ENCODE assay signal across 26 mouse cellular contexts in genomic region chr16:38354185-38354913, GRCm38 (mm10). TPM values are rescaled to one million over a fixed set of nuclear protein-coding genes. Genes with fewer than 3 reads are reported as not detected.
A peak's percentile ranks its signal among the peaks of the same experiment; 100 is the strongest.
DNase-seq lines count a peak whose midpoint lies in the region; ATAC-seq and TF ChIP-seq lines count a peak whose summit lies in the region.
"Had no signal": no experiment of that assay in that cellular context is flagged by ENCODE, and none has a peak within 500 bp of the region (broad histone marks: within the 10 kb centered on the region; RNA-seq: fewer than 3 reads in every experiment).

No protein-coding gene starts in this region.

- ATAC-seq in heart, embryonic 13.5 days (ENCODE audit: extremely low read depth, insufficient number of reproducible peaks, low FRiP score, low TSS enrichment) = no peak
- no peak for ATAC-seq in liver, embryonic 12.5 days
- ATAC-seq in liver, postnatal 0 days = no peak
- peak; percentile 71; the same call in 1 of the 2 replicates for ATAC-seq in common myeloid progenitor, adult 5-6 weeks (replicated peaks; ENCODE audit: low read depth, poor library complexity, severe bottlenecking)
- ATAC-seq in megakaryocyte progenitor cell, adult 5-6 weeks (replicated peaks; ENCODE audit: poor library complexity) = peak; percentile 43; the same call in 1 of the 2 replicates
- ATAC-seq in cerebellum, adult (ENCODE audit: insufficient number of reproducible peaks, low FRiP score, low TSS enrichment) = no peak
- ATAC-seq: forebrain, embryonic 14.5 days; hindbrain, postnatal 0 days; intestine, embryonic 15.5 days had no signal

- H3K4me1 ChIP-seq in heart, embryonic 13.5 days = peaks cover 63% of the 10 kb centered on the region
- H3K4me1 ChIP-seq in liver, embryonic 12.5 days = peaks cover 43% of the 10 kb centered on the region
- 0 out of 2 replicates have a peak, but pooled peaks cover 5% of the 10 kb centered on the region for H3K4me1 ChIP-seq in liver, postnatal 0 days (ENCODE audit: insufficient read depth)
- H3K4me1 ChIP-seq: embryonic facial prominence, embryonic 15.5 days; forebrain, embryonic 10.5 days; hindbrain, embryonic 13.5 days had no signal

- H3K27ac ChIP-seq in heart, embryonic 13.5 days (replicated peaks) = 0 out of 2 replicates have a peak overlapping the region, but pooled peaks have one; percentile 36
- H3K27ac ChIP-seq in liver, embryonic 12.5 days = peak overlapping the region; percentile 59
- no peak overlapping the region for H3K27ac ChIP-seq in liver, postnatal 0 days (ENCODE audit: low read depth)
- H3K27ac ChIP-seq: embryonic facial prominence, embryonic 15.5 days; forebrain, embryonic 10.5 days; gastrocnemius, adult 2 months; hindbrain, embryonic 13.5 days; hindbrain, postnatal 0 days; intestine, embryonic 15.5 days had no signal

- TF ChIP-seq EP300 in liver, postnatal 0 days (IDR thresholded peaks at IDR 0.05; ENCODE audit: low read depth) = no peak

- no peak for TF ChIP-seq CTCF in liver, postnatal 0 days (IDR thresholded peaks at IDR 0.05; ENCODE audit: low read depth)

- DNase-seq in heart, postnatal 4 days = no peak
- no peak for DNase-seq in liver, postnatal 0 days
- DNase-seq in urinary bladder, adult 18-20 months (ENCODE audit: low spot score in 2 of 2) = no peak
- DNase-seq: adrenal gland, postnatal 14 days; cerebellum, adult 18-20 months; cerebellum, postnatal 10 days; embryo, embryonic 11 days; gastrocnemius, adult 2 months; heart, adult 2 months; kidney, adult 18-20 months had no signal

- peaks cover 55% of the 10 kb centered on the region for H3K36me3 ChIP-seq in heart, embryonic 13.5 days
- H3K36me3 ChIP-seq in liver, embryonic 12.5 days = peaks cover 74% of the 10 kb centered on the region
- peaks cover 38% of the 10 kb centered on the region for H3K36me3 ChIP-seq in liver, postnatal 0 days (replicated peaks; ENCODE audit: insufficient read depth, low read length)

- H3K9ac ChIP-seq in heart, embryonic 13.5 days = no peak overlapping the region
- no peak overlapping the region for H3K9ac ChIP-seq in liver, embryonic 12.5 days
- H3K9ac ChIP-seq in liver, postnatal 0 days (replicated peaks) = no peak overlapping the region
- H3K9ac ChIP-seq: embryonic facial prominence, embryonic 15.5 days; hindbrain, embryonic 13.5 days; intestine, embryonic 15.5 days had no signal

- no peak overlapping the region for H3K4me2 ChIP-seq in heart, embryonic 13.5 days
- H3K4me2 ChIP-seq in liver, embryonic 12.5 days = no peak overlapping the region
- H3K4me2 ChIP-seq in liver, postnatal 0 days (ENCODE audit: low read depth, low read length) = no peak overlapping the region
- H3K4me2 ChIP-seq: embryonic facial prominence, embryonic 15.5 days; hindbrain, embryonic 13.5 days; intestine, embryonic 15.5 days had no signal

- H3K9me3 ChIP-seq in heart, embryonic 13.5 days = no peaks in the 10 kb centered on the region
- H3K9me3 ChIP-seq in liver, embryonic 12.5 days (replicated peaks) = no peaks in the 10 kb centered on the region
- H3K9me3 ChIP-seq in liver, postnatal 0 days (ENCODE audit: low read length) = no peaks in the 10 kb centered on the region
- H3K9me3 ChIP-seq: embryonic facial prominence, embryonic 15.5 days; forebrain, embryonic 10.5 days; hindbrain, embryonic 13.5 days; intestine, embryonic 15.5 days had no signal

- 57% methylated on average over 5 of the region's 5 CpGs for WGBS in heart, embryonic 13.5 days
- WGBS in liver, embryonic 12.5 days (ENCODE audit: insufficient replicate concordance) = 42% methylated on average over 5 of the region's 5 CpGs
- WGBS in liver, postnatal 0 days (ENCODE audit: insufficient replicate concordance) = 51% methylated on average over 5 of the region's 5 CpGs

- H3K27me3 ChIP-seq in heart, embryonic 13.5 days (replicated peaks) = no peaks in the 10 kb centered on the region
- no peaks in the 10 kb centered on the region for H3K27me3 ChIP-seq in liver, embryonic 12.5 days (replicated peaks)
- no peaks in the 10 kb centered on the region for H3K27me3 ChIP-seq in liver, postnatal 0 days (ENCODE audit: insufficient read depth, low read length)
- H3K27me3 ChIP-seq: embryonic facial prominence, embryonic 15.5 days; hindbrain, embryonic 13.5 days; intestine, embryonic 15.5 days had no signal

- no peak overlapping the region for H3K4me3 ChIP-seq in heart, embryonic 13.5 days
- no peak overlapping the region for H3K4me3 ChIP-seq in liver, embryonic 12.5 days
- no peak overlapping the region for H3K4me3 ChIP-seq in liver, postnatal 0 days (ENCODE audit: low read depth, low read length)
- H3K4me3 ChIP-seq: embryonic facial prominence, embryonic 15.5 days; erythroblast, embryonic 14.5 days; forebrain, embryonic 10.5 days; gastrocnemius, adult 2 months; heart, adult 2 months; hindbrain, embryonic 13.5 days; intestine, embryonic 15.5 days had no signal

RNA-seq across cellular contexts. Expression of gene Gm21987, which starts 7.5 kb away (rescaled TPM):
- polyA plus RNA-seq in heart, embryonic 13.5 days (2015; fragmentation: Nextera tagmentation; extraction: Ambion mirVana) = 5.1 and 5.7 TPM in 2 replicates
- total RNA-seq in heart, postnatal 4 days (2021) = 1 to 10 TPM; 1.1 to 1.6 TPM
- polyA plus RNA-seq in liver, embryonic 12.5 days (2016; fragmentation: Nextera tagmentation; extraction: Ambion mirVana) = not detected in 2 replicates
- not detected in 2 replicates for polyA plus RNA-seq in liver, postnatal 0 days (2015; fragmentation: Nextera tagmentation; extraction: Ambion mirVana)
- not detected in 2 replicates for total RNA-seq in common myeloid progenitor, adult 5-6 weeks (2017)
- not detected in 2 replicates for total RNA-seq in megakaryocyte progenitor cell, adult 5-6 weeks (2015)
- not detected in 2 replicates for total RNA-seq in megakaryocyte progenitor cell, adult 5-6 weeks (2017)
- total RNA-seq: adrenal gland, postnatal 14 days; gastrocnemius, adult 2 months; heart, adult 2 months; hematopoietic stem cell, adult 5-6 weeks; hindbrain, postnatal 0 days had no signal
- polyA plus RNA-seq: C2C12; embryonic facial prominence, embryonic 15.5 days; forebrain, embryonic 10.5 days; forebrain, embryonic 14.5 days; gonadal fat pad, adult 2 months; heart, adult 2 months; hindbrain, embryonic 13.5 days; hindbrain, postnatal 0 days had no signal

RNA-seq across cellular contexts. Expression of gene Cox17, which starts 7.6 kb away (rescaled TPM):
- 237 and 277 TPM in 2 replicates for polyA plus RNA-seq in heart, embryonic 13.5 days (2015; fragmentation: Nextera tagmentation; extraction: Ambion mirVana)
- 100 to 1,000 TPM; 203 to 222 TPM for total RNA-seq in heart, postnatal 4 days (2021)
- polyA plus RNA-seq in liver, embryonic 12.5 days (2016; fragmentation: Nextera tagmentation; extraction: Ambion mirVana) = 404 and 417 TPM in 2 replicates
- polyA plus RNA-seq in liver, postnatal 0 days (2015; fragmentation: Nextera tagmentation; extraction: Ambion mirVana) = 274 and 276 TPM in 2 replicates
- total RNA-seq in common myeloid progenitor, adult 5-6 weeks (2017) = 270 and 347 TPM in 2 replicates
- total RNA-seq in megakaryocyte progenitor cell, adult 5-6 weeks (2015) = 95.3 and 110 TPM in 2 replicates
- total RNA-seq in megakaryocyte progenitor cell, adult 5-6 weeks (2017) = 294 and 340 TPM in 2 replicates

RNA-seq across cellular contexts. Expression of gene Popdc2, which starts 7.7 kb away (rescaled TPM):
- 298 and 317 TPM in 2 replicates for polyA plus RNA-seq in heart, embryonic 13.5 days (2015; fragmentation: Nextera tagmentation; extraction: Ambion mirVana)
- 100 to 1,000 TPM; 764 to 831 TPM for total RNA-seq in heart, postnatal 4 days (2021)
- 20.3 and 24.8 TPM in 2 replicates for polyA plus RNA-seq in liver, embryonic 12.5 days (2016; fragmentation: Nextera tagmentation; extraction: Ambion mirVana)
- polyA plus RNA-seq in liver, postnatal 0 days (2015; fragmentation: Nextera tagmentation; extraction: Ambion mirVana) = 10.8 and 12.6 TPM in 2 replicates
- 0.09 TPM in 1 of 2 replicates, not detected in the other for total RNA-seq in common myeloid progenitor, adult 5-6 weeks (2017)
- 0.27 and 0.62 TPM in 2 replicates for total RNA-seq in megakaryocyte progenitor cell, adult 5-6 weeks (2015)
- total RNA-seq in megakaryocyte progenitor cell, adult 5-6 weeks (2017) = not detected in 2 replicates

RNA-seq across cellular contexts. Expression of gene Maats1, which starts 12.4 kb away (rescaled TPM):
- polyA plus RNA-seq in heart, embryonic 13.5 days (2015; fragmentation: Nextera tagmentation; extraction: Ambion mirVana) = 0.16 TPM in 1 of 2 replicates, not detected in the other
- total RNA-seq in heart, postnatal 4 days (2021) = under 1 TPM in 1 of 2 experiments, not detected in 1; 0.09 TPM
- 0.05 TPM in 1 of 2 replicates, not detected in the other for polyA plus RNA-seq in liver, embryonic 12.5 days (2016; fragmentation: Nextera tagmentation; extraction: Ambion mirVana)
- 0.04 TPM in 1 of 2 replicates, not detected in the other for polyA plus RNA-seq in liver, postnatal 0 days (2015; fragmentation: Nextera tagmentation; extraction: Ambion mirVana)
- not detected in 2 replicates for total RNA-seq in common myeloid progenitor, adult 5-6 weeks (2017)
- not detected in 2 replicates for total RNA-seq in megakaryocyte progenitor cell, adult 5-6 weeks (2015)
- total RNA-seq in megakaryocyte progenitor cell, adult 5-6 weeks (2017) = not detected in 2 replicates
- total RNA-seq: gastrocnemius, adult 2 months; heart, adult 2 months; hematopoietic stem cell, adult 5-6 weeks had no signal
- polyA plus RNA-seq: erythroblast, embryonic 14.5 days had no signal

RNA-seq across cellular contexts. Expression of gene Nr1i2, which starts 59.7 kb away (rescaled TPM):
- polyA plus RNA-seq in heart, embryonic 13.5 days (2015; fragmentation: Nextera tagmentation; extraction: Ambion mirVana) = 0.13 TPM in 1 of 2 replicates, not detected in the other
- total RNA-seq in heart, postnatal 4 days (2021) = not detected
- polyA plus RNA-seq in liver, embryonic 12.5 days (2016; fragmentation: Nextera tagmentation; extraction: Ambion mirVana) = 1.4 and 1.8 TPM in 2 replicates
- 13.8 and 14.6 TPM in 2 replicates for polyA plus RNA-seq in liver, postnatal 0 days (2015; fragmentation: Nextera tagmentation; extraction: Ambion mirVana)
- total RNA-seq in common myeloid progenitor, adult 5-6 weeks (2017) = not detected in 2 replicates
- total RNA-seq in megakaryocyte progenitor cell, adult 5-6 weeks (2015) = not detected in 2 replicates
- total RNA-seq in megakaryocyte progenitor cell, adult 5-6 weeks (2017) = not detected in 2 replicates
- total RNA-seq: gastrocnemius, adult 2 months; heart, adult 2 months; hematopoietic stem cell, adult 5-6 weeks; hindbrain, postnatal 0 days had no signal
- polyA plus RNA-seq: C2C12; embryonic facial prominence, embryonic 11.5 days; embryonic facial prominence, embryonic 15.5 days; erythroblast, embryonic 14.5 days; forebrain, embryonic 10.5 days; forebrain, embryonic 14.5 days; heart, adult 2 months; hindbrain, embryonic 13.5 days had no signal

Comparison
In these comparisons a context has a peak if more than half of its experiments do, and no peak if none do; other contexts are left out.
1. ATAC-seq: peak in common myeloid progenitor, adult 5-6 weeks (single experiment) and megakaryocyte progenitor cell, adult 5-6 weeks (single experiment); none in heart, embryonic 13.5 days (single experiment), liver, embryonic 12.5 days (single experiment), liver, postnatal 0 days (single experiment) and cerebellum, adult (single experiment).
2. RNA of gene Popdc2, which starts 7.7 kb away (total RNA-seq): 764 to 831 TPM in heart, postnatal 4 days; 0.27 to 0.62 TPM in megakaryocyte progenitor cell, adult 5-6 weeks and 0.09 TPM in common myeloid progenitor, adult 5-6 weeks; every median in the first group is over 100 times any median in the second.